Mouse (Mus musculus) kidney, adult 2 months (tissue): ENCODE measurements around the gene Pafah1b3. TPM values are rescaled to one million over a fixed set of nuclear protein-coding genes. Genes with fewer than 3 reads are reported as not detected.

Source experiments
- DNase-seq: peaks from one replicate; pipeline ENCODE4 v3.0.0; 2021
- H3K27ac ChIP-seq: fragments of 200-500 bp; 2 replicates; pipeline ENCODE4 v1.5.1; 2012; ENCODE audit warnings: low read depth, low read length, control low read depth, inconsistent platforms; ENCODE audit not compliant: insufficient read depth
- H3K27me3 ChIP-seq: fragments of 200-500 bp; replicated peaks from 2 replicates; pipeline ENCODE4 v1.6.1; 2012; ENCODE audit warnings: mild to moderate bottlenecking, moderate library complexity, low read length, inconsistent platforms; ENCODE audit not compliant: control insufficient read depth, insufficient read depth
- H3K36me3 ChIP-seq: fragments of 200-500 bp; 2 replicates; pipeline ENCODE4 v1.6.1; 2012; ENCODE audit warnings: mild to moderate bottlenecking, moderate library complexity, low read length, inconsistent platforms; ENCODE audit not compliant: control insufficient read depth, insufficient read depth
- H3K4me1 ChIP-seq: fragments of 200-500 bp; 2 replicates; pipeline ENCODE4 v1.6.1; 2011; ENCODE audit warnings: low read length; ENCODE audit not compliant: control insufficient read depth, insufficient read depth
- H3K4me3 ChIP-seq: fragments of 200-500 bp; 2 replicates; pipeline ENCODE4 v1.5.1; 2011; ENCODE audit warnings: mild to moderate bottlenecking, low read depth, low read length, control low read depth; ENCODE audit not compliant: insufficient read depth
- CTCF ChIP-seq: fragments of 200-500 bp; conservative IDR thresholded peaks from 2 replicates; pipeline ENCODE4 v1.5.1; 2011; ENCODE audit warnings: low read depth, mild to moderate bottlenecking, control low read depth, low read length, moderate library complexity, mixed read lengths; ENCODE audit not compliant: insufficient read depth, insufficient read length
- POLR2A ChIP-seq: fragments of 200-500 bp; IDR thresholded peaks from one replicate; pipeline ENCODE4 v1.6.1; 2011; ENCODE audit warnings: low read depth, low read length, control low read depth
- WGBS: fragments of 180-500 bp; shearing (Covaris S2); methylation state at CpG from one replicate; pipeline ENCODE4 v1.1.7; 2018; 5-methylcytosine and 5-hydroxymethylcytosine counted together
- polyA plus RNA-seq: library from polyadenylated mRNA; depleted of rRNA; stranded (reverse); fragments of >200 nt; gene quantifications from 2 replicates; pipeline ENCODE4 v1.2.3, GENCODE M21; 2012

Gene Pafah1b3
- polyA plus RNA-seq, 1 experiment: 48.9 TPM

DNA sequence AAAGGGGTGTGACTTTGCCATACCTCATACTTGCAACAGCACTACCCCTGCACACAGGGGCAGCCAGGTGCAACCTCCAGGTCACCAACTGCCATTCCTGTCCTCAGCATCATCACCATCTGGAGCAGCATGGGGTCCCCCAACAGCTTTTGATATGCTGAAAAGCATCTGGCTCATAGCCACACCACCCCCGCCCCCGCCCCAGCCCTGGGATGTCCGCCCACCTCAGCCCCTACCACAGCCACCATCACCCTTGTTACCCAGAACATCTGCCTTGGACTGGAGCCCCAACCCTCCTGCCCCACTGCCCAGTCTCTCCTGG, 5.9 kb upstream of the Pafah1b3 start:
- no peaks in the 10 kb centered on the region for H3K27me3 ChIP-seq
- 90% methylated on average over 3 of the region's 3 CpGs for WGBS
- H3K4me3 ChIP-seq: no peak overlapping the region
- no peaks in the 10 kb centered on the region for H3K36me3 ChIP-seq
- DNase-seq: no peak
- TF ChIP-seq CTCF (no peak), POLR2A (no peak)
- H3K4me1 ChIP-seq: no peaks in the 10 kb centered on the region
- H3K27ac ChIP-seq: no peak overlapping the region

DNA sequence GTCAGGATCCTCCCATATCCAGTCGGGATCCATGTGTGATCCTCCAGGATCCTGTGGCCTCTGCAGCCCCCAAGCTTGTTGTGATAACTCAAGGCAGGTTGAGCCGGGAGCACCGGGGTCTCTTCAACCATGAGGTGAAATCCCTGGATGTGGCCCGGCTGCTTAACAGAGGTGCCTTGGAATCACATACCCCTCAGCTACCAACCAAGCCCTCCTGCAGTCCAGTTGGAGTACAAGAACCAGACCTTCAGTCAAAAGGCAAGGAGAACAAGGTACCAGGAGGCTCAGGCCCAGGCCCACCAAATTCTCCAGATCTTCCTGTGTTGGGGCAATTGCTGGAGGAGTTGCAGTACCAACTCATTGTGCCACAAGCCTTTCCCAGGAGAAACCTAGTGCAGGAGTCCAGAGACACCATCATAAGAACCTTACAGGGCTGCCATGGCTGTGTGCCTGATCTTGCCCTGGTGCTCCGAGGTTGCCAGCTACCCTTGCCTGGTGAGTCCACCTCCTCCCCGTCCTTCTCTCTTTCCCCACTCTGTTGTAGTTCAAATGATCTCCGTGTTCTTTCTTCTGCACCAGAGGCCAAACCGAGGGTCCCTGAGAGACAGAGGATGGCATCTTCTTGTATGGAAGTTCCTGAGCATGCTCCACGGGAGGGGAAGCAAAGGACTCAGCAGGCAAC, 5.4 kb upstream of the Pafah1b3 start:
- no peak overlapping the region for H3K27ac ChIP-seq
- no peaks in the 10 kb centered on the region for H3K36me3 ChIP-seq
- no peaks in the 10 kb centered on the region; the same call in 1 of the 2 replicates for H3K4me1 ChIP-seq
- no peak for DNase-seq
- WGBS: 74% methylated on average over 9 of the region's 9 CpGs
- no peaks in the 10 kb centered on the region for H3K27me3 ChIP-seq
- no peak for TF ChIP-seq CTCF
- no peak for TF ChIP-seq POLR2A
- H3K4me3 ChIP-seq: no peak overlapping the region

DNA sequence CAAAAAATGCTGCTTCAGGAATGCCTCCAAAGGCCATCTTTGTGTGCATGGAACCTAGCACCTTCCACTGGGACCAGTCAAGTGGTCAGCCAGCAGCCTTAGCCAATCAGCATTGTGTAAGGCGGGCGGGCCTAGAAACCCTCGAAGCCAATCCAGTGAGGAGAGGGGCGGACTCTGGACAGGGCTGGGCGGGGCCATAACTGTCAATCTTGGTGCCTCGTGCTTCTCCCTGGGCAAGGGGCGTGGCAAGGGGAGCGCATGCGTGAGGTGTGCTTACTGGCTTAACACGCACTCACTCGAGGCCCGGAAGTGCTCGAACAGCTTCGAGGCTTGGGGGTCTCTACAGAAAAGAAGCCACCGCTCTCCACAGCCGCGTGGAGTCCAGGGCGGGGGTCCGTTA, 3.3 kb upstream of the Pafah1b3 start, which contains the start of gene Prr19:
Gene Prr19 (plus strand): TSS at position 349 of the 400 bp plus-strand sequence.
- TF ChIP-seq CTCF: no peak
- no peak for TF ChIP-seq POLR2A
- no peak within 1 kb of the TSS for H3K27ac ChIP-seq
- H3K36me3 ChIP-seq: no peaks in the 10 kb centered on the region
- no peak within 1 kb of the TSS for H3K4me3 ChIP-seq
- WGBS: 66% methylated on average over 19 of the region's 19 CpGs
- DNase-seq: no peak
- no peaks in the 10 kb centered on the region for H3K27me3 ChIP-seq
- H3K4me1 ChIP-seq: no peaks in the 10 kb centered on the region; the same call in 1 of the 2 replicates

DNA sequence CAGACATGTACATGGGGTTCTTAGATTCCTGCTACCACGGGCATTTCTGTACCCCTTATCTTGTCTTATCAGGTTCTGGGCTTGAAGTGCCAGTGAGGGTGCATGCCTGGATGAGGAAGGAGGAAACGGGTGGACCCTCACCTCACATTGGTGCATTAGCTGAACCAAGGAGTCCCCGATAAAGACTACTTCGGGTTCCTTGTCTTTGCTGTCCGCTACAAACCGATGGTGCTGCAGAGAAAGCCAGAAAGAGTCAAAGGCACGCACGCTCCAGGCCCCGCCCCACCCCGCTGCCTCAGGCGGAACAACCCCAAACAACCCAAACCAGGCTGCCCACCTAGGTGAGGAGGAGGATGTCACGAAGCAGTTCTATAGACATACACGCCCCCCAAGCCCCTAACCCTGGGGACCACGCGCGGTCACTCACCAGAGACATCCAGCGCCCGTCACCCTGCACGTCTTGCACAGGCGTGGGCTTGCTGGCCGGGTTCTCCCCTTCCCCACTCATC, 787 bp downstream of the Pafah1b3 start:
- H3K27me3 ChIP-seq: no peaks in the 10 kb centered on the region
- no peak overlapping the region for H3K27ac ChIP-seq
- TF ChIP-seq POLR2A (no peak), CTCF (no peak)
- no peak for DNase-seq
- 6% methylated on average over 21 of the region's 21 CpGs for whole genome bisulfite sequencing
- H3K36me3 ChIP-seq: no peaks in the 10 kb centered on the region
- peak overlapping the region; percentile 79 for H3K4me3 ChIP-seq
- H3K4me1 ChIP-seq: no peaks in the 10 kb centered on the region; the same call in 1 of the 2 replicates

DNA sequence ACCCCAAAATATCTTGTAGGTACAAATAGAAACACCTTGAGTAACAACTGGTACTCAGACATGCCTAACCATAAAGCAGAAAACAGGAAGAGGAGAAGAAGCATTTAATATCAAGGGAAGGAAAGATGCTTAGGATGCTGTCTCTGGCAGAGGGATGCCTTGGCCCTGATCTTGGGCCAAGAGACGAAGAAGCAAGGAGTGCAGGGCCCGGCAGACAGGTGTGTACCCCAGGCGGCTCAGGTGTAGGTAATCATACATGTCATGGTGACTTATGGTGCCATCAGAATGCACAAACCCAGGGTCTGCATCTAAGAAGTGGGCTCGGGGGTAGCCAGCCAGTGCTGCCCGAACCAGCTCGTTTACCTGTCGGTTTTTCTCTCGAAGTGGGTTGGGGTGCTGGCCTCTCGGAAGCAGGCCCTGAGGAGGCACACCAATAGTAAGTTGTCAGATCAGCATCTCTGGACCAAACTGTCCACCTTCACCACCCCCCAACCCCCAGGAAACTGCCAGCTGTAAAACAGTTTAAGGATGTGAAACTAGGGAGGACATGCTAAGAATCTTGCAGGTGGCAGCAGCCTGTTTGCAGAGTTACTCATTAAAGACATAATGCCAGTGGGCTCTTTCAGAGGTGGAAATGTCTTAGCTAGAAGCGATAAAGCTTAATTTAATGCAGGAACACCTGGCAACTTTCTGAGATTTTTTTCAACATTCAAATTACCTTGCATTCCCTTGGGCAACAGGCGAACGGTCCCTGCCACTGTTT, 2.6 kb downstream of the Pafah1b3 start:
- TF ChIP-seq CTCF (no peak), POLR2A (no peak)
- H3K4me3 ChIP-seq: no peak overlapping the region
- H3K36me3 ChIP-seq: no peaks in the 10 kb centered on the region
- H3K27me3 ChIP-seq: no peaks in the 10 kb centered on the region
- no peaks in the 10 kb centered on the region; the same call in 1 of the 2 replicates for H3K4me1 ChIP-seq
- WGBS: 74% methylated on average over 12 of the region's 12 CpGs
- no peak overlapping the region for H3K27ac ChIP-seq
- DNase-seq: no peak

DNA sequence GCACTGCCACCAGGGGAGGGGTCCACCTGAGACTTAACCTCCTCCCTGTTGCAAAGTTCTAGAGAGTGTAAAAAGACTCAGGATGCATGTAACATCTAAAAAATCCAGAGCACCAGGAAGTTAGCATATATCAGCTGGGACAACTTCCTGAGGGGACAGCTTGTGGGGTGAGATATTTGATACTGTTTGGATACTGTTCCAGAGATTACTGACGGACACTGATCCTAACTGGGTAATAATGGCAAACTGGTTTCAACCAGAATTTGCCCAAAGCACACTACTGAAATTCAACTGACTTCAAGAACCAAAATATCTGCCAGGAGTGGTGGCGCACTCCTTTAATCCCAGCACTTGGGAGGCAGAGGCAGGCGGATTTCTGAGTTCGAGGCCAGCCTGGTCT, 3.3 kb downstream of the Pafah1b3 start:
- H3K27me3 ChIP-seq: no peaks in the 10 kb centered on the region
- TF ChIP-seq POLR2A: no peak
- no peak for TF ChIP-seq CTCF
- H3K4me1 ChIP-seq: no peaks in the 10 kb centered on the region; the same call in 1 of the 2 replicates
- H3K27ac ChIP-seq: no peak overlapping the region
- DNase-seq: no peak
- no peak overlapping the region for H3K4me3 ChIP-seq
- H3K36me3 ChIP-seq: no peaks in the 10 kb centered on the region
- 85% methylated on average over 4 of the region's 4 CpGs for WGBS

DNA sequence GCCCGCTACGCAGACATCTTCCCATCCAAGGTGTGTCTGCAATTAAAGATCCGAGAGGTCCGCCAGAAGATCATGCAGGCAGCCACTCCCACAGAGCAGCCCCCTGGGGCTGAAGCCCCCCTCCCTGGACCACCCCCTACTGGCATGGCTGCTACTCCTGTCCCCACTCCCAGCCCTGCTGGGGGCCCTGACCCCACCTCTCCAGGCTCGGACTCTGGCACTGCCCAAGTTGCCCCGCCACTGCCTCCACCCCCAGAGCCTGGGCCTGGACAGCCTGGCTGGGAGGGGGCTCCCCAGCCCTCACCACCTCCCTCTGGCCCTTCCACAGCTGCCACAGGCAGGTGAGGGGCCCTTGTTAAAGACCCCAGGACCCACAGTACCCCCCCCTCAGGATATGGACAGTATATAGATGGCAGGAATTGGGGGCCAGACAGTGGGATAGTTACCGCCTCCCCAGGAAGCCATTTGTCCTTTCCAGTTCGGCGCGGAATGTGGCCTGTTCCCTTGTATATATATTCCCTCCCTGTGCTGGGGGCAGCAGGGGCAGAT, 4.5 kb downstream of the Pafah1b3 start:
- no peak overlapping the region for H3K27ac ChIP-seq

More for the DNA sequence above, 4.5 kb downstream of the Pafah1b3 start:
- Histone ChIP-seq H3K4me3 (no peak overlapping the region), H3K4me1 (no peaks in the 10 kb centered on the region; the same call in 1 of the 2 replicates), H3K36me3 (no peaks in the 10 kb centered on the region), H3K27me3 (no peaks in the 10 kb centered on the region)
- no peak for DNase-seq
- TF ChIP-seq POLR2A (no peak), CTCF (no peak)
- whole genome bisulfite sequencing: 82% methylated on average over 10 of the region's 10 CpGs
